Mouse (Mus musculus): ENCODE results near the gene Unc93a.
"Not testable (repeated sequence)": the region's sequence is repeated elsewhere in the genome, so short reads cannot be mapped to it uniquely, and the experiment has no call there.

DNA sequence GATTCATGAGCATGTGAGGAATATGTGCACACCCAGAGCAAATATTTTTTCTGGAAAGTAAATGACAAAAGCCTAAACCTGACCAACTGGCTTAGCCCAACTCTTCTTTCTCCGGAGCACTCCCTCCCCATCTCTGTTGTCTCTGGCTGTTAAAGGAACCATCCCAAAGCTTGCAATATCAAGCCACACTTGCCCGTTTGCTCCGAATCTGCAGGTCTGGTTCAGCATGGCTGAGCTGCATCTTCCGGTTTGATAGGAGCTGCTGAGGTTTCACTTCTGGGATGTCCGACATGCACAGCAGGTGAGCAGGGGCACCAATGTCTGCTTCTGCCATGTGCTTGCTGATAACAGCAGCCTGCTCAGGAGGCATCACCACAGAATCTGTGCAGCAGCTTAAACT lies 48.9 kb upstream of the Unc93a start:
- not testable (repeated sequence) for TF ChIP-seq TCF12 (IDR thresholded peaks at IDR 0.05; ENCODE audit: insufficient read depth, poor library complexity, severe bottlenecking); POLR2A (IDR thresholded peaks at IDR 0.05; ENCODE audit: insufficient read length, low read depth); MAX (IDR thresholded peaks at IDR 0.05; ENCODE audit: low read depth); MYOG (IDR thresholded peaks at IDR 0.05; ENCODE audit: control insufficient read depth in 1 of 3, insufficient read depth in 1 of 3, insufficient read length in 2 of 3, low read depth in 2 of 3)
